Mouse (Mus musculus) spleen, adult 18-20 months (tissue): ENCODE measurements around the gene Cd300ld5.
A peak's percentile ranks its signal among the peaks of the same experiment; 100 is the strongest.
"Not testable (repeated sequence)": the region's sequence is repeated elsewhere in the genome, so short reads cannot be mapped to it uniquely, and the experiment has no call there.

Experiments used
- DNase-seq, 2 experiments: peaks; one replicate each; pipeline ENCODE4 v3.0.0; 2022; ENCODE audit warnings: mixed read lengths in 2 of 2

The Cd300ld5 gene

GRCm38 (mm10) chr11:115037669-115038068, at the start of gene Cd300ld5:
Gene Cd300ld5 (minus strand): TSS chr11:115037769.
- DNase-seq, result not testable (repeated sequence)

GRCm38 (mm10) chr11:115086213-115086612, 48.6 kb upstream of the Cd300ld5 start:
- no peak for DNase-seq

- no peak for DNase-seq
Observed at GRCm38 (mm10) chr11:115085064-115085463, 47.5 kb upstream of the Cd300ld5 start.

- DNase-seq, result no peak
Observed at GRCm38 (mm10) chr11:115084595-115084994, 47.0 kb upstream of the Cd300ld5 start.

- peak; percentile 19 to 72 for DNase-seq
Observed at GRCm38 (mm10) chr11:115083376-115084139, 46.0 kb upstream of the Cd300ld5 start.

- no peak for DNase-seq
Observed at GRCm38 (mm10) chr11:115082196-115082595, 44.6 kb upstream of the Cd300ld5 start.

GRCm38 (mm10) chr11:115081373-115081772, 43.8 kb upstream of the Cd300ld5 start:
- DNase-seq, result no peak

GRCm38 (mm10) chr11:115080886-115081285, 43.3 kb upstream of the Cd300ld5 start:
- DNase-seq, result peak; percentile 23 to 41

- no peak for DNase-seq
Observed at GRCm38 (mm10) chr11:115078680-115079079, 41.1 kb upstream of the Cd300ld5 start.

GRCm38 (mm10) chr11:115077436-115077835, 39.9 kb upstream of the Cd300ld5 start:
- no peak for DNase-seq

GRCm38 (mm10) chr11:115075859-115076258, 38.3 kb upstream of the Cd300ld5 start:
- DNase-seq, result no peak

GRCm38 (mm10) chr11:115075407-115075806, 37.8 kb upstream of the Cd300ld5 start:
- DNase-seq, result no peak

- no peak for DNase-seq
Observed at GRCm38 (mm10) chr11:115073002-115073401, 35.4 kb upstream of the Cd300ld5 start.

GRCm38 (mm10) chr11:115071631-115072294, 34.2 kb upstream of the Cd300ld5 start:
- no peak for DNase-seq

- DNase-seq, result no peak
Observed at GRCm38 (mm10) chr11:115071015-115071551, 33.5 kb upstream of the Cd300ld5 start.

- no peak for DNase-seq
Observed at GRCm38 (mm10) chr11:115066768-115067167, 29.2 kb upstream of the Cd300ld5 start.

GRCm38 (mm10) chr11:115062077-115062476, 24.5 kb upstream of the Cd300ld5 start, which contains the start of gene Cd300e:
Gene Cd300e (minus strand): TSS chr11:115062177.
- no peak for DNase-seq

GRCm38 (mm10) chr11:115059797-115060196, 22.2 kb upstream of the Cd300ld5 start:
- no peak for DNase-seq

- no peak for DNase-seq
Observed at GRCm38 (mm10) chr11:115058701-115059100, 21.1 kb upstream of the Cd300ld5 start.

- no peak for DNase-seq
Observed at GRCm38 (mm10) chr11:115054537-115054936, 17.0 kb upstream of the Cd300ld5 start.

- DNase-seq, result no peak
Observed at GRCm38 (mm10) chr11:115052991-115053390, 15.4 kb upstream of the Cd300ld5 start.

GRCm38 (mm10) chr11:115052206-115052605, 14.6 kb upstream of the Cd300ld5 start:
- no peak for DNase-seq

- DNase-seq, result no peak
Observed at GRCm38 (mm10) chr11:115049282-115049895, 11.8 kb upstream of the Cd300ld5 start.
